Mouse (Mus musculus) bone marrow, adult 2 months (tissue): ENCODE data around the gene Comp.

ENCODE experiments used
- CTCF ChIP-seq: fragments of 200-500 bp; IDR thresholded peaks from 2 replicates; pipeline ENCODE4 v1.5.1; 2011; ENCODE audit warnings: low read length, control low read depth; ENCODE audit not compliant: control insufficient read depth, insufficient read depth
- POLR2A ChIP-seq: fragments of 200-500 bp; IDR thresholded peaks from 2 replicates; pipeline ENCODE4 v1.6.1; 2011; ENCODE audit warnings: low read depth, mild to moderate bottlenecking, control low read depth, low read length, borderline replicate concordance; ENCODE audit not compliant: control insufficient read depth

GRCm38 (mm10) chr8:70331526-70331925 is 41.8 kb upstream of the Comp start:
- TF ChIP-seq CTCF (no peak), POLR2A (no peak)
